Mouse (Mus musculus): ENCODE data around the gene Anxa9.

Anxa9 gene

GRCm38 (mm10) chr3:95284062-95284461, 22.9 kb downstream of the Anxa9 start:
- DNase-seq (ENCODE audit: low spot score in 2 of 2), result no peak

GRCm38 (mm10) chr3:95283589-95283941, 23.4 kb downstream of the Anxa9 start:
- no peak for DNase-seq (ENCODE audit: low spot score in 2 of 2)

DNA sequence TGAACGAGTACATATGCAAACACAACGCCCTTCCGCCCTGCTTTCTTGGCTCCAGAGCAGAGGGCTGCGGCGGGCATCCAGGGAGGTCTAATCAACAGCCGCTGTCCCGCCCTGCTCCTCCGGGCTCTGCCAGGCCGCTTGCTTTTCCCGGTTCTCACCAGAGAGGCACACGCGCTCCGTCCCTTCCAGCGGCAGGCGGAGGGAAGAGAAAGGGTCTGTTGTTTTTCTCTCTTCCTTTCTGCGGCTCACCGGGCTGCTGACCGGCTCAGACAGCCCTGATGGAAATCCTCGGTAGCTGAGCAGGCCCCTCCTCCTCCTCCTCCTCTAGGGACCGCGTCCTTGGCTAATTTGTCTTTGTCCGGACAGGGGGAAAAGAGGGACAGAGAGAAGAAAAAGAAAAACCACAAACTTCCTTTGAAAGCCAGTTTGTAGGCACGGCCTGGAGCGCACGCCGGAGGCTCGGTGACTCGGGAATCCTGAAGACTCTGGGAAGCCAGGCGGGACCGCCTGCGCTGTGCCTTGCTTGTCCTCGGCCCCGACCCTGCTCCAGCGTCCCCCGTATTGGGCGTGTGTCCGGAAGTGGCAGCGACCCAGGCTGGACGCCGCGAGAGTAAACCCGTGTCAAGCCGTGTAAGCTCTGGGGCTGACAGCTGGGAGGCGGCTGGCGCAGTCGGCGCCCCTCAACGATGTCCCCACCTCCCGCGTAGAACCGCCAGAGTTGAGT, 23.9 kb downstream of the Anxa9 start:
- DNase-seq (ENCODE audit: low spot score in 2 of 2), result peak; percentile 82

DNA sequence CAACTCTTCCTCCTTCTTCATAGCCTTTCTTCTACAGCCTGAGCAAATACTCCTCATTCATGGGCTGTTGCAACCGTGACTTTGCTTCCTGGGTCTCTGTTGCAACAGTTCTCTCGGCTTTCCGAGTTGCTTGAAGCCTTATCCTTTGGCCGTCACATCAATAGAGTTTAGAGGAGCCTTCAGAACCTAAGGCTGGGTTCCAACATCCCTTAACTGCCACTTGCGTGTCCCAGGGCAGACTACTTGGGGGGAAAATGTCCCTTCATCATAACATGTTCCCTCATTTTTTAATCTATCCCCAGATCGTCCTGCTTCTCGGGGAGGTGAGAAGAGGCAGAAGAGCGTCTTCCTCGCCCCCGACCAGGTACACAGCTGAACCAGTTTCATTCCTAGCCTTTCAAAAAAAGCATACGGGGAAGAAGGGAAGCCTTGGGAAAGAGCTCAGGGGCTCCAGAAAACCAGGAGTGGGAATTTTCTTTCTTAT, 24.6 kb downstream of the Anxa9 start:
- peak; percentile 49 to 60 for DNase-seq (ENCODE audit: low spot score in 2 of 2)

GRCm38 (mm10) chr3:95281216-95282126, 25.5 kb downstream of the Anxa9 start, which contains the start of the genes Mindy1 and Prune1:
Gene Mindy1, plus strand, starts transcription at chr3:95281345.
Gene Prune1, minus strand, starts transcription at chr3:95282076.
- peak; percentile 97 to 98 for DNase-seq (ENCODE audit: low spot score in 2 of 2)

GRCm38 (mm10) chr3:95280747-95281146, 26.2 kb downstream of the Anxa9 start:
- peak in 1 of 2 experiments; percentile 22 for DNase-seq (ENCODE audit: low spot score in 2 of 2)

DNA sequence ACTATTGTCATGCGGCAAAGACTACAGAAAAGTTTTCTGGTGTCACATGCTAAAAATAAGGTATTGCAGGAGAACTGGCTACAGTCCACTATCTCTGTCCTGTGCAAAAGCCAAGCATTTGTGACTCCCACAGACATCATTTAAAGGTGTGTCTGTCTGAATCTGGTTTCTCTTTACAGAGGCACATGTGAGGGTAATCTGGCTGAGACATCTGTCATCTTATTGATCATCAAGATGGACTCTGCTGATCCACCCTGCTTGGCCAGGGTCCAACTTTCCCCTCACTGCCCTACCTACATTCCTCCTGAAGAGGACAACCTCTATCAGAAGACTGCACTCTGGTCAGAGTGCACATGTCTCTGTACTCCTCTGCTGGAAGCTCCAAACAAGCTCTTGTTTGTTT, 29.8 kb downstream of the Anxa9 start:
- peak in 1 of 2 experiments; percentile 51 for DNase-seq (ENCODE audit: low spot score in 2 of 2)

GRCm38 (mm10) chr3:95276428-95276934, 30.5 kb downstream of the Anxa9 start:
- DNase-seq (ENCODE audit: low spot score in 2 of 2), result no peak

- no peak for DNase-seq (ENCODE audit: low spot score in 2 of 2)
Measured at GRCm38 (mm10) chr3:95275161-95275560, 31.8 kb downstream of the Anxa9 start.

DNA sequence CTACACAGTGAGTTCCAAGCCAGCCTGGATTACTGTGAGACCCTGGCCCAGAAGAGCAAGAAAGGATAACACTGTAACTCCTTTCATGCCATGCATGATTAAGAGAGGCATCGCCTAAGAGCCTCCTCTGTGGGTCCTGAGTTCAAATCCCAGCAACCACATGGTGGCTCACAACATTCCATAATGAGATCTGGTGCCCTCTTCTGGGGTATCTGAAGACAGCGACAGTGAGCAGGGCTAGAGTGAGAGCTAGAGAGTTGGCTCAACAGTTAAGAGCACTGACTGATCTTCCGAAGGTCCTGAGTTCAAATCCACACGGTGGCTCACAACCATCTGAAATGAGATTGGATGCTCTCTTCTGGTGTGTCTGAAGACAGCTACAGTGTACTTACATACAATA, 32.5 kb downstream of the Anxa9 start:
- DNase-seq (ENCODE audit: low spot score in 2 of 2), result no peak

DNA sequence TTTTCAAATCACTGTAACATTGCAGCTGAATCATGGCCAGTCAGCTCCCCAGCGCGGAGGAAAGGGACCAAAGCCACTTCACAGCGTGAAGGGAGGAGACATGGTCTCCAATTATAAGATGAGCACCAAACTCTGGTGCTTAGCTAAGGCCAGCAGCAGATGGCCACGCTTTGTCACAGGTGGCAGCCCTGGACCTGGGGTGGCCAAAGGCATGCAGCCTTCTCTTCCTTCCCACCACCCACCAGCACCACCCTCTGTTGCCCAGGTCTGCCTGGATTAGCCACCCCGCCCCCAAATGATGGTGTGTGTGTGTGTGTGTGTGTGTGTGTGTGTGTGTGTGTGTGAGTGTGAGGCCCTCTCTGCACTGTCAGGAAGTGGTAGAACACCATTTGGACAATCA, 33.5 kb downstream of the Anxa9 start:
- DNase-seq (ENCODE audit: low spot score in 2 of 2), result no peak

DNA sequence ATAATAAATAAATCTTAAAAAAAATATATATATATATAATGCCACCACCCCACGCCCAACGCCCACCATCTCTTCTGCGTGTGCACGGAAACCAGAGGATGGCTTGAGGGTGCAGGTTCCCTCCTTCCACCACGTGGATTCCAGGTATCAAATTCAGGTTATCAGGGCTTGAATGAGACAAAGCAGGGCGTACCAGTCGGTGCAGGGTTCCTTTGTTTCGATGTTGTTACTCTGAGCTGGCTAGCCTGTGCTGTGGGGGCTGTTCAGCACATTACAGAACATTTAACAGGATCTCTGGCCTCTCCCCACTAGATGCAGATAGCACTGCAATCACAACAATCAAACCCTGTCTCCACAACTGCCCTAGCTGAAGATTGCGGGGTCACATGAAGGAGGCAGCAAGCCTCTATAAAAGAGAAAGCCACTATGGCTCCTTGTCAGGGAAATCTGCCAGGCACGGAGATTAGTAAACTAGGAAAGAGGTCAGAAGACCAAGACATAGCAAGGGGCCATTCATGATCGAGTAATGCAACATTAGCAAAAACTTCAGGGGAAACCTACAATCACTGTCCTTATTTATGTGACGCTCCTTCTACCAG, 36.1 kb downstream of the Anxa9 start:
- no peak for DNase-seq (ENCODE audit: low spot score in 2 of 2)

- DNase-seq (ENCODE audit: low spot score in 2 of 2), result no peak
Measured at GRCm38 (mm10) chr3:95269789-95270188, 37.2 kb downstream of the Anxa9 start.

DNA sequence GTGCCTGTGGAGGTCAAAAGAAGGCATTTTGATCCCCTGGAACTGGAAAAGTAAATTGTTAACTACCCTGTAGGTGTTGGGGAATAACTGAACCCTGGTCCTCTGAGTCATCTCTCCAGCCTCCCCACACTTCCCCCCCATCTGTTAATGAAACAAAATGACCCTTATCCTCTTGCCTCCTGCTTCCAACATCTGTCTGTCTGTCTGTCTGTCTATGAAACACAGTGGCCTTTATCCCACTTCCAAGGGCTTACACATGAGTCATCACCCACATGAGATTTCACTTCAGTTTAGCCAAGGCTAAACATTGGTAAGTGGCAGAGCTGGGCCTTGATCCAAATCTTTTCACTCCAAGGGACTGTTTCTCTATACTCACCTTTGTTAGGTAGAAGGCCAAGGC, 39.1 kb downstream of the Anxa9 start:
- DNase-seq (ENCODE audit: low spot score in 2 of 2), result no peak

GRCm38 (mm10) chr3:95266052-95266451, 40.9 kb downstream of the Anxa9 start:
- DNase-seq (ENCODE audit: low spot score in 2 of 2), result no peak

DNA sequence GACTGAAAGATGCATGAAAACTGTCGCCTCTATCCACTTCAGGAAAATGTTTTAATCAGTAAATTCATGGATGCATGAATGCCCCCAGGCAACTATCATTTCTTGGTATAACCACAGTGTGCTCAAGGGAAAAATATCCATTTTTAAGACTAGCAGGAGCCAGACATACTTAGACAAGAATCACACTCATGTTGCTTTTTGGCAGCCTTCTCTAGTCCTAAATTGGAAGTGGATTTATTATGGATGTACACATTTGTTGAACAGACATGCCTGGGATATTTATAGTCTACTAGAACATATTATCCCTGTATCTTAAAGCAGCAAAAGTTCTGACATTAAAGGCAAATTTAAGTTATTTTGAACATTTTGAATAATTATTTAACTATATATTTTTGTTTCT, 42.3 kb downstream of the Anxa9 start:
- DNase-seq (ENCODE audit: low spot score in 2 of 2), result no peak

- peak; percentile 47 to 57 for DNase-seq (ENCODE audit: low spot score in 2 of 2)
Measured at GRCm38 (mm10) chr3:95263089-95263739, 43.8 kb downstream of the Anxa9 start.

GRCm38 (mm10) chr3:95261975-95262374, 45.0 kb downstream of the Anxa9 start:
- no peak for DNase-seq (ENCODE audit: low spot score in 2 of 2)

GRCm38 (mm10) chr3:95256931-95257330, 50.0 kb downstream of the Anxa9 start:
- no peak for DNase-seq (ENCODE audit: low spot score in 2 of 2)

- no peak for DNase-seq (ENCODE audit: low spot score in 2 of 2)
Measured at GRCm38 (mm10) chr3:95250783-95251424, 56.1 kb downstream of the Anxa9 start, which contains the start of gene Bnipl. Gene Bnipl, minus strand, starts transcription at chr3:95251193.

GRCm38 (mm10) chr3:95250361-95250760, 56.6 kb downstream of the Anxa9 start:
- DNase-seq (ENCODE audit: low spot score in 2 of 2), result no peak

Data from heart, adult 9 months (tissue).